Mouse (Mus musculus): ENCODE results near the gene Snapin.

- TF ChIP-seq CTCF (IDR thresholded peaks at IDR 0.05; ENCODE audit: borderline replicate concordance, extremely low read depth, insufficient read depth, insufficient read length) (no peak), POLR2A (IDR thresholded peaks at IDR 0.05; ENCODE audit: borderline replicate concordance, extremely low read depth, insufficient read depth, insufficient read length, poor library complexity, severe bottlenecking) (no peak)
These were observed 24.4 kb upstream of the Snapin start for GRCm38 (mm10) chr3:90515242-90515641.
